Mouse (Mus musculus) ES-Bruce4 (cell line): ENCODE results near the gene Tsfm. TPM values are rescaled to one million over a fixed set of nuclear protein-coding genes. Genes with fewer than 3 reads are reported as not detected.

Source experiments
- H3K27ac ChIP-seq: 2 replicates; pipeline ENCODE4 v1.5.1; 2012; ENCODE audit warnings: low read length, inconsistent platforms; ENCODE audit not compliant: insufficient read depth
- H3K27me3 ChIP-seq: 2 replicates; pipeline ENCODE4 v1.6.1; 2012; ENCODE audit warnings: mild to moderate bottlenecking, low read length, inconsistent platforms; ENCODE audit not compliant: control insufficient read depth, poor library complexity, insufficient read depth, severe bottlenecking
- H3K36me3 ChIP-seq: 2 replicates; pipeline ENCODE4 v1.6.1; 2012; ENCODE audit warnings: inconsistent platforms, mild to moderate bottlenecking, low read length, moderate library complexity; ENCODE audit not compliant: control insufficient read depth, poor library complexity, insufficient read depth, severe bottlenecking
- H3K4me1 ChIP-seq: one replicate; pipeline ENCODE4 v1.8.1; 2011; ENCODE audit warnings: low read length; ENCODE audit not compliant: control insufficient read depth, insufficient read depth
- H3K4me3 ChIP-seq: 2 replicates; pipeline ENCODE4 v1.5.1; 2011; ENCODE audit warnings: low read depth, mild to moderate bottlenecking, low read length
- H3K9ac ChIP-seq: 2 replicates; pipeline ENCODE4 v1.6.1; 2012; ENCODE audit warnings: low read depth, mild to moderate bottlenecking, inconsistent platforms; ENCODE audit not compliant: poor library complexity, severe bottlenecking
- H3K9me3 ChIP-seq: replicated peaks from 2 replicates; pipeline ENCODE4 v1.6.1; 2012; ENCODE audit warnings: mild to moderate bottlenecking, low read length, inconsistent platforms; ENCODE audit not compliant: control insufficient read depth, poor library complexity, insufficient read depth, severe bottlenecking
- CTCF ChIP-seq: IDR thresholded peaks from one replicate; pipeline ENCODE4 v1.8.1; 2011; ENCODE audit warnings: low read depth, low read length
- EP300 ChIP-seq: IDR thresholded peaks from 2 replicates; pipeline ENCODE4 v1.6.1; 2011; ENCODE audit warnings: low read depth, low read length; ENCODE audit not compliant: insufficient read depth
- POLR2A ChIP-seq: IDR thresholded peaks from one replicate; pipeline ENCODE4 v1.8.1; 2011; ENCODE audit warnings: low read length; ENCODE audit not compliant: insufficient read depth
- polyA plus RNA-seq: library from polyadenylated mRNA; stranded (reverse); fragments of >200 nt; gene quantifications from 2 replicates; pipeline ENCODE4 v1.2.4, GENCODE M21; 2011; ENCODE audit warnings: low read depth; ENCODE audit not compliant: missing spikeins, insufficient read depth, insufficient read length

Gene Tsfm
- polyA plus RNA-seq, 1 experiment, result 47.9 TPM

- Histone ChIP-seq H3K9ac (no peak overlapping the region), H3K4me3 (no peak overlapping the region), H3K27ac (no peak overlapping the region), H3K9me3 (no peaks in the 10 kb centered on the region), H3K4me1 (peaks cover 6% of the 10 kb centered on the region), H3K36me3 (peaks cover 5% of the 10 kb centered on the region), H3K27me3 (no peaks in the 10 kb centered on the region)
- no peak for TF ChIP-seq EP300
- TF ChIP-seq POLR2A, result no peak
- no peak for TF ChIP-seq CTCF
Observed at GRCm38 (mm10) chr10:126993621-126994020, 37.0 kb downstream of the Tsfm start.

- no peak for TF ChIP-seq EP300
- TF ChIP-seq POLR2A, result no peak
- Histone ChIP-seq H3K27ac (no peak overlapping the region), H3K27me3 (no peaks in the 10 kb centered on the region), H3K9ac (no peak overlapping the region), H3K9me3 (no peaks in the 10 kb centered on the region), H3K36me3 (peaks cover 5% of the 10 kb centered on the region), H3K4me1 (peaks cover 10% of the 10 kb centered on the region), H3K4me3 (no peak overlapping the region)
Observed at GRCm38 (mm10) chr10:126991676-126992075, 39.0 kb downstream of the Tsfm start.

GRCm38 (mm10) chr10:126990313-126991056, 40.2 kb downstream of the Tsfm start:
- Histone ChIP-seq H3K9ac (no peak overlapping the region), H3K36me3 (peaks cover 5% of the 10 kb centered on the region), H3K9me3 (no peaks in the 10 kb centered on the region), H3K27ac (no peak overlapping the region), H3K27me3 (no peaks in the 10 kb centered on the region), H3K4me1 (peaks cover 13% of the 10 kb centered on the region), H3K4me3 (no peak overlapping the region)
- TF ChIP-seq POLR2A, result no peak
- TF ChIP-seq CTCF, result peak; percentile 95
- no peak for TF ChIP-seq EP300

- Histone ChIP-seq H3K9me3 (no peaks in the 10 kb centered on the region), H3K36me3 (peaks cover 3% of the 10 kb centered on the region; the same call in 1 of the 2 replicates), H3K9ac (no peak overlapping the region), H3K4me3 (no peak overlapping the region), H3K4me1 (peaks cover 25% of the 10 kb centered on the region), H3K27me3 (no peaks in the 10 kb centered on the region), H3K27ac (no peak overlapping the region)
- no peak for TF ChIP-seq CTCF
- no peak for TF ChIP-seq EP300
- TF ChIP-seq POLR2A, result no peak
Observed at GRCm38 (mm10) chr10:126988513-126989165, 42.0 kb downstream of the Tsfm start.

GRCm38 (mm10) chr10:126987183-126988118, 43.2 kb downstream of the Tsfm start:
- Histone ChIP-seq H3K27me3 (no peaks in the 10 kb centered on the region), H3K27ac (peak overlapping the region; percentile 1), H3K4me1 (peaks cover 27% of the 10 kb centered on the region), H3K36me3 (peaks cover 3% of the 10 kb centered on the region; the same call in 1 of the 2 replicates), H3K9me3 (no peaks in the 10 kb centered on the region), H3K9ac (no peak overlapping the region), H3K4me3 (no peak overlapping the region)
- TF ChIP-seq EP300 (peak; percentile 73), POLR2A (no peak)
